Mouse (Mus musculus) megakaryocyte, embryonic 14.5 days (primary cell): ENCODE data around the gene Fasn. TPM values are rescaled to one million over a fixed set of nuclear protein-coding genes. Genes with fewer than 3 reads are reported as not detected.
"Not testable (repeated sequence)": the region's sequence is repeated elsewhere in the genome, so short reads cannot be mapped to it uniquely, and the experiment has no call there.

Experiments used
- H3K27me3 ChIP-seq: replicated peaks from 2 replicates; pipeline ENCODE3; 2012; ENCODE audit warnings: inconsistent platforms
- H3K36me3 ChIP-seq: replicated peaks from 2 replicates; pipeline ENCODE3; 2012; ENCODE audit warnings: low read length, inconsistent platforms, mixed read lengths
- H3K4me1 ChIP-seq: 2 replicates; pipeline ENCODE4 v1.6.1; 2012; ENCODE audit warnings: inconsistent platforms
- H3K4me3 ChIP-seq: replicated peaks from 2 replicates; pipeline ENCODE3; 2012; ENCODE audit warnings: moderate library complexity, mild to moderate bottlenecking, inconsistent platforms
- H3K9me3 ChIP-seq: 2 replicates; pipeline ENCODE4 v1.6.1; 2012; ENCODE audit warnings: inconsistent platforms
- FLI1 ChIP-seq: IDR thresholded peaks from 2 replicates; pipeline ENCODE4 v1.6.1; 2012; ENCODE audit warnings: low read length, inconsistent platforms, mixed read lengths
- GATA1 ChIP-seq: IDR thresholded peaks from 3 replicates; pipeline ENCODE4 v1.6.1; 2012; ENCODE audit warnings: mixed read lengths, low read length, inconsistent platforms, borderline replicate concordance
- polyA plus RNA-seq: library from polyadenylated mRNA; stranded (reverse); fragments of >175 nt; gene quantifications from 2 replicates; pipeline ENCODE4 v1.2.3, GENCODE M21; 2012; ENCODE audit warnings: low replicate concordance; ENCODE audit not compliant: insufficient read depth

Fasn gene
- polyA plus RNA-seq, 1 experiment, result 328 TPM

- no peaks in the 10 kb centered on the region for H3K9me3 ChIP-seq
- peaks cover 7% of the 10 kb centered on the region for H3K36me3 ChIP-seq
- peak overlapping the region; percentile 82 for H3K4me3 ChIP-seq
- H3K27me3 ChIP-seq, result no peaks in the 10 kb centered on the region
- peaks cover 51% of the 10 kb centered on the region for H3K4me1 ChIP-seq
- TF ChIP-seq GATA1, result no peak
- TF ChIP-seq FLI1, result no peak
Observed at GRCm38 (mm10) chr11:120800061-120800904, 24.1 kb downstream of the Fasn start.

GRCm38 (mm10) chr11:120799316-120799890 is 24.9 kb downstream of the Fasn start:
- no peak for TF ChIP-seq FLI1
- no peak for TF ChIP-seq GATA1
- H3K4me3 ChIP-seq, result peak overlapping the region; percentile 82
- H3K27me3 ChIP-seq, result no peaks in the 10 kb centered on the region
- H3K9me3 ChIP-seq, result no peaks in the 10 kb centered on the region
- peaks cover 59% of the 10 kb centered on the region for H3K4me1 ChIP-seq
- peaks cover 6% of the 10 kb centered on the region for H3K36me3 ChIP-seq

GRCm38 (mm10) chr11:120798244-120798643 is 26.1 kb downstream of the Fasn start:
- TF ChIP-seq FLI1 (no peak), GATA1 (no peak)
- H3K36me3 ChIP-seq, result peaks cover 17% of the 10 kb centered on the region
- peak overlapping the region; percentile 62 for H3K4me3 ChIP-seq

GRCm38 (mm10) chr11:120796614-120796946 is 27.8 kb downstream of the Fasn start:
- peak overlapping the region; percentile 99 for H3K4me3 ChIP-seq
- peaks cover 78% of the 10 kb centered on the region for H3K4me1 ChIP-seq
- no peak for TF ChIP-seq GATA1
- TF ChIP-seq FLI1, result no peak
- H3K36me3 ChIP-seq, result peaks cover 34% of the 10 kb centered on the region
- no peaks in the 10 kb centered on the region for H3K9me3 ChIP-seq
- H3K27me3 ChIP-seq, result no peaks in the 10 kb centered on the region

More at GRCm38 (mm10) chr11:120798244-120798643, 26.1 kb downstream of the Fasn start:
- H3K27me3 ChIP-seq, result no peaks in the 10 kb centered on the region
- peaks cover 71% of the 10 kb centered on the region for H3K4me1 ChIP-seq
- no peaks in the 10 kb centered on the region for H3K9me3 ChIP-seq

GRCm38 (mm10) chr11:120795756-120796613 is 28.4 kb downstream of the Fasn start, which contains the start of gene Dus1l:
Gene Dus1l (minus strand): TSS chr11:120796403.
- H3K4me3 ChIP-seq, result peak within 1 kb of the TSS; percentile 99
- H3K36me3 ChIP-seq, result peaks cover 40% of the 10 kb centered on the region
- H3K9me3 ChIP-seq, result no peaks in the 10 kb centered on the region
- no peak for TF ChIP-seq GATA1
- TF ChIP-seq FLI1, result peak; percentile 73; the same call in 1 of the 2 replicates
- no peaks in the 10 kb centered on the region for H3K27me3 ChIP-seq
- H3K4me1 ChIP-seq, result peaks cover 74% of the 10 kb centered on the region

- H3K9me3 ChIP-seq, result no peaks in the 10 kb centered on the region
- TF ChIP-seq FLI1, result no peak
- H3K4me3 ChIP-seq, result no peak overlapping the region
- no peaks in the 10 kb centered on the region for H3K27me3 ChIP-seq
- peaks cover 47% of the 10 kb centered on the region for H3K4me1 ChIP-seq
- peaks cover 71% of the 10 kb centered on the region for H3K36me3 ChIP-seq
Observed at GRCm38 (mm10) chr11:120792652-120793051, 31.7 kb downstream of the Fasn start.

- no peak for TF ChIP-seq FLI1
- no peak for TF ChIP-seq GATA1
- Histone ChIP-seq H3K9me3 (no peaks in the 10 kb centered on the region), H3K36me3 (peaks cover 92% of the 10 kb centered on the region), H3K27me3 (no peaks in the 10 kb centered on the region), H3K4me3 (no peak overlapping the region), H3K4me1 (peaks cover 48% of the 10 kb centered on the region)
Observed at GRCm38 (mm10) chr11:120789810-120790209, 34.5 kb downstream of the Fasn start.

GRCm38 (mm10) chr11:120789355-120789754 is 35.0 kb downstream of the Fasn start:
- no peak for TF ChIP-seq FLI1
- H3K36me3 ChIP-seq, result peaks cover 88% of the 10 kb centered on the region
- H3K4me1 ChIP-seq, result peaks cover 46% of the 10 kb centered on the region

GRCm38 (mm10) chr11:120788460-120788859 is 35.9 kb downstream of the Fasn start:
- peaks cover 79% of the 10 kb centered on the region for H3K36me3 ChIP-seq
- H3K4me1 ChIP-seq, result peaks cover 40% of the 10 kb centered on the region
- H3K9me3 ChIP-seq, H3K27me3 ChIP-seq, H3K4me3 ChIP-seq: not testable (repeated sequence)

More at GRCm38 (mm10) chr11:120789355-120789754, 35.0 kb downstream of the Fasn start:
- Histone ChIP-seq H3K27me3 (no peaks in the 10 kb centered on the region), H3K9me3 (no peaks in the 10 kb centered on the region), H3K4me3 (no peak overlapping the region)

- H3K36me3 ChIP-seq, result peaks cover 70% of the 10 kb centered on the region
- TF ChIP-seq FLI1, result no peak
- TF ChIP-seq GATA1, result no peak
- peak overlapping the region; percentile 97 for H3K4me3 ChIP-seq
Observed at GRCm38 (mm10) chr11:120785145-120785544, 39.2 kb downstream of the Fasn start.

More at GRCm38 (mm10) chr11:120785145-120785544, 39.2 kb downstream of the Fasn start:
- peaks cover 46% of the 10 kb centered on the region for H3K4me1 ChIP-seq
- H3K9me3 ChIP-seq, result no peaks in the 10 kb centered on the region
- H3K27me3 ChIP-seq, result peaks cover 2% of the 10 kb centered on the region
